Mouse (Mus musculus) embryonic facial prominence, embryonic 12.5 days (tissue): Measurements from ENCODE around the gene Dlg4. TPM values are rescaled to one million over a fixed set of nuclear protein-coding genes. Genes with fewer than 3 reads are reported as not detected.
A peak's percentile ranks its signal among the peaks of the same experiment; 100 is the strongest.

Source experiments
- ATAC-seq: fragments of 200-750 bp; cut with Nextera tagmentation; 2 replicates; pipeline ENCODE4 v1.8.0; 2017; ENCODE audit not compliant: insufficient number of reproducible peaks, insufficient read depth, low FRiP score, low TSS enrichment
- H3K27ac ChIP-seq: fragments of 300-500 bp; sonication (generic); 2 replicates; pipeline ENCODE4 v1.5.1; 2016; ENCODE audit warnings: mild to moderate bottlenecking
- H3K27me3 ChIP-seq: fragments of 300-500 bp; sonication (generic); 2 replicates; pipeline ENCODE4 v1.6.1; 2016; ENCODE audit warnings: mild to moderate bottlenecking, moderate library complexity
- H3K36me3 ChIP-seq: fragments of 300-500 bp; sonication (generic); 2 replicates; pipeline ENCODE4 v1.6.1; 2016; ENCODE audit warnings: mild to moderate bottlenecking
- H3K4me1 ChIP-seq: fragments of 300-500 bp; sonication (generic); 2 replicates; pipeline ENCODE4 v1.6.1; 2016
- H3K4me2 ChIP-seq: fragments of 300-500 bp; sonication (generic); replicated peaks from 2 replicates; pipeline ENCODE4 v1.6.1; 2016; ENCODE audit warnings: mild to moderate bottlenecking, moderate library complexity
- H3K4me3 ChIP-seq: fragments of 300-500 bp; sonication (generic); 2 replicates; pipeline ENCODE4 v1.5.1; 2016; ENCODE audit warnings: mild to moderate bottlenecking
- H3K9ac ChIP-seq: fragments of 300-500 bp; sonication (generic); 2 replicates; pipeline ENCODE4 v1.6.1; 2016; ENCODE audit warnings: mild to moderate bottlenecking, moderate library complexity
- H3K9me3 ChIP-seq: fragments of 300-500 bp; sonication (generic); 2 replicates; pipeline ENCODE4 v1.6.1; 2016; ENCODE audit warnings: mild to moderate bottlenecking, moderate library complexity
- WGBS: fragments of 180-500 bp; shearing (Covaris S2); methylation state at CpG from one replicate; pipeline ENCODE4 v1.1.7; 2016; 5-methylcytosine and 5-hydroxymethylcytosine counted together
- polyA plus RNA-seq: library from polyadenylated mRNA; unstranded; fragments of >200 nt; fragmentation: Nextera tagmentation; extraction: Ambion mirVana; gene quantifications from 2 replicates; pipeline ENCODE4 v1.2.1, GENCODE M21; 2016

The Dlg4 gene
- polyA plus RNA-seq, 1 experiment from 2014 or later = 12.6 TPM

DNA sequence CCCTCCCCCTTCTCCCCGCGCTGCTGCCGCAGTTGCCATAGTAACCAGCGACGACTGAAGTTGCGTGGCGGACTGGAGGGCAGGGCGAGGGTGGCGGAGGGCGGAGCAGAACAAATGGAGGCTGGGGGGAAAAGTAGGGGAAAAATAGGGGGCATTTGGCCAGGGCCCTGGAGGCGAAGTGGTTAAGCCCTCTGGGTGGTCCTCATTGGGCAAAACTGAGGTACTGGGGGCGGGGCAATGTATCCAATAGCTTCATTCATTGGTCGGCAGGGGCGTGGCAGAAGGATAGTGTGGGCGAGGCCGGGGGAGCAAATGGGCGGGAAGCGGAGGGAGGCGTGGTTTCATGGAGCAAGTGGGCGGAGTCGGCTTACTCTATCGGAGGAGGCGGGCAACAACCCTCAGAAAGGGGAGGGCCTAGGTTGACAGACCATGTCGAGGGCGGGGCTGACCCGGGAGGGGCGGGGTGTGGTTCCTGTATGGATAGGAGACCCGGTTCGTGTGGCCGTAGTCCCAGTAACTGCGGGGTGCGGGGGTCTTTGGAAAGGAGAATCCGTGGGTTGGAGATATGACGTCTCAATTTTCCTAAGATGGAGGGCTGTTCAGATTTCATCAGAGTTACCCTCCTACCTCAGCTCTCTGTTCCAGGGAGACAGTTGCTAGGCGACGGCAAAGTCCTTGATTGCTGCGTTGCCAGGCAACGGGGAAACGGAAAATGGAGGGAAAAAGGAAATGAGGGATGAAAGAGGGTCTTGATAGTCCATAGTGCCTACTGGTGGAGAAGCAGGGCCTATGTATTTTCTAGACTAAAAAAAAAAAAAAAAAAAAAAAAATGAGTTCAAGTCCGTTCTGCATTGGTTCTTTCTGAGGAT, 4.8 kb downstream of the Dlg4 start:
- no peaks in the 10 kb centered on the region for H3K36me3 ChIP-seq
- peak overlapping the region; percentile 88 for H3K4me2 ChIP-seq
- no peaks in the 10 kb centered on the region for H3K27me3 ChIP-seq
- peak overlapping the region; percentile 28; the same call in 1 of the 2 replicates for H3K9ac ChIP-seq
- no peaks in the 10 kb centered on the region for H3K9me3 ChIP-seq
- H3K27ac ChIP-seq = peak overlapping the region; percentile 95
- H3K4me1 ChIP-seq = peaks cover 65% of the 10 kb centered on the region
- peak overlapping the region; percentile 81 for H3K4me3 ChIP-seq
- 2% methylated on average over 40 of the region's 40 CpGs for WGBS
- peak; percentile 12; the same call in 1 of the 2 replicates for ATAC-seq

DNA sequence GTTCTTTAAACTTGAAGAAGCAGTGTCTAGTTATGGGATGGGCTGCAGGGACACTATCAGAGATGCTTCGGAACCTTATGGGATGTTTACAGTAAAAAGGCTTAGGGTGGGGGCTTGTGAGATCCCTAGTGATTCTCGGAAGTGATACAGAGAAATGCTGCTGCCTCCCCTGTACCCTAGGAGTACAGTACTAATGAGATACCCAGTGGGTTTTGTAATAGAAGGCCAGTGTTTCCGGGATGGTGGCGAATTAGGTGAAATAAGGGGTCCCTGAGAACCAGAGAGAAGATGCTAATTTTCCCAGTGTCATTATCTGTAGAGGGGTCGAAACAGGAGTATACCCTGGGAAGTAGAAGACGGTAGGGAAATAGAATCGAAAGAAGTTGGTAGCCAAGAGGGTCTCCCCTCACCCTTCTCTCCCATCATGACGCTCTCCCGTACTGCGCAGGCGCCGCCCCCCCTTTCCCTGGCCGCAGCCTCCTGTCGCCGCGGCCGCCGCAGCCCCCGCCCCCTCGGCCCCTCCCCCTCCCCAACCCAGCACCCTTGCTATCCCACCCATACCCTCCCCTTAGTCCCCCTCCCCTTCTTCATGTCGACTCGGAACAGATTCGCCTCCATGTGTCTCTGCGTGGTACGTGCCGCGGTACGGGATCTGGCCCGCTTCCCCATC, 6.9 kb downstream of the Dlg4 start:
- ATAC-seq = no peak
- no peaks in the 10 kb centered on the region for H3K9me3 ChIP-seq

DNA sequence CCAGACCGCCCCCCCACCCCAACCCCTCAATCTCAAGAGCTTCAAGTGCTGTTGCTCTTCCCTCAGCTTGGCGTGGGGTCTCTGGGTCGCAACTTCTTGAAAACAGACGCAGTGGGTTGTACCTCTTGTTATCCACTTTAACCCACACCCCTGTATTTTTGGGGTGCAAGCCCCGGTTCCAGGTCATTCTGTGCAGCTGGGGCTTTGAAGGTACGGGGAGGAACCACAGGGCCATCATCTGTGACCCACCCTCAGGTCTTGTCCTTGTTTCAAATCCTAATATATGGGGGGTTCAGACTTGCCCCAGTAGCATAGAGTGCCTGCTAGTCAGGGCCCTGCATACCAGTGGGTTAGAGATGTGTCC, 7.4 kb downstream of the Dlg4 start:
- Histone ChIP-seq H3K4me3 (peak overlapping the region; percentile 38), H3K27me3 (no peaks in the 10 kb centered on the region), H3K4me2 (peak overlapping the region; percentile 61), H3K9me3 (no peaks in the 10 kb centered on the region), H3K4me1 (peaks cover 73% of the 10 kb centered on the region), H3K27ac (peak overlapping the region; percentile 18), H3K9ac (peak overlapping the region; percentile 46; the same call in 1 of the 2 replicates), H3K36me3 (no peaks in the 10 kb centered on the region)
- WGBS = 18% methylated on average over 6 of the region's 6 CpGs
- ATAC-seq = no peak

More for the DNA sequence above, 6.9 kb downstream of the Dlg4 start:
- H3K4me3 ChIP-seq = peak overlapping the region; percentile 38
- WGBS = 4% methylated on average over 25 of the region's 29 CpGs
- H3K27ac ChIP-seq = peak overlapping the region; percentile 18; the same call in 1 of the 2 replicates
- peak overlapping the region; percentile 61 for H3K4me2 ChIP-seq
- peak overlapping the region; percentile 46 for H3K9ac ChIP-seq
- H3K36me3 ChIP-seq = no peaks in the 10 kb centered on the region
- peaks cover 70% of the 10 kb centered on the region for H3K4me1 ChIP-seq
- no peaks in the 10 kb centered on the region for H3K27me3 ChIP-seq

DNA sequence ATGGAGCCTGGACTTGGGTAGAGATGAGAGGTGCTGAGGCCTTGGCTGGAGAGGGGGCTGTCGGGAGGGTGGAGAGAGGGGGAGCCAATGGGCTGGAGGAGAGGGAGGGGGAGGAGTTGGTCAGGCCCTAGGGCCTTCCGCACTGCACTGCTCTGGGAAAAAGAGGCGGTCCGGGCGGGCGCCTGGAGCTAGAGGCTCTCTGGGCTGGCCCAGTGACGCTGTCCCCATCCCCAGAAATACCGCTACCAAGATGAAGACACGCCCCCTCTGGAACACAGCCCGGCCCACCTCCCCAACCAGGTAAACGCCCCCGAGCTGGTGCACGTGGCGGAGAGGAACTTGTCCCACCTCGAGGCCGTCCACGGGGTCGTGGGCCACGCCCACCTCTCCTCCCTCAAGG, 9.9 kb downstream of the Dlg4 start:
- H3K9ac ChIP-seq = peak overlapping the region; percentile 43
- peak; percentile 49 for ATAC-seq
- WGBS = 2% methylated on average over 19 of the region's 19 CpGs
- no peaks in the 10 kb centered on the region for H3K27me3 ChIP-seq
- H3K4me2 ChIP-seq = peak overlapping the region; percentile 45
- peak overlapping the region; percentile 91 for H3K27ac ChIP-seq
- H3K9me3 ChIP-seq = no peaks in the 10 kb centered on the region
- peak overlapping the region; percentile 16 for H3K4me3 ChIP-seq
- H3K36me3 ChIP-seq = peaks cover 13% of the 10 kb centered on the region
- peaks cover 70% of the 10 kb centered on the region for H3K4me1 ChIP-seq

DNA sequence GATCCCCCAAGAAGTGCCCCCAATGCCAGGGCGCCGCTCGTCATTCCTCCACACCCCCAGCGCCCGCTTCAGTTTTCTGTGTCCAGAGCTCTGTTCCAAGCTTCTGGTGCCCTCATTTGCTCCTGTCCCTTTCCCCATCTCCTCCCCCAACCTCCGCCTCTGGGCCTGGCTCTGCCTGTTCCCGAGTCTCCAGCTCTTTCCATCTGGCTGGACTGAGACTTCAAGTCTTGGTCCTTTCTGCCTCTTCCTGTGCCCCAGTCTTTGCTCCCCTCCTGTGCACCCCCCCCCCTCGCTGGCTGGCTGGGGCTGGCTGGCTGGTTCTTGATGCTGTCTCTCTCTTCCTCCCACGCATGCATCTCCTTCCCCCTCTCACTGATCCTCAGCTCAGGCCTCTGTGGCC, 10.7 kb downstream of the Dlg4 start:
- Histone ChIP-seq H3K27ac (peak overlapping the region; percentile 91), H3K4me2 (peak overlapping the region; percentile 45), H3K9me3 (no peaks in the 10 kb centered on the region), H3K9ac (peak overlapping the region; percentile 27; the same call in 1 of the 2 replicates), H3K4me3 (peak overlapping the region; percentile 16; the same call in 1 of the 2 replicates), H3K4me1 (peaks cover 70% of the 10 kb centered on the region), H3K36me3 (peaks cover 20% of the 10 kb centered on the region), H3K27me3 (no peaks in the 10 kb centered on the region)
- 33% methylated on average over 9 of the region's 9 CpGs for WGBS
- ATAC-seq = no peak

DNA sequence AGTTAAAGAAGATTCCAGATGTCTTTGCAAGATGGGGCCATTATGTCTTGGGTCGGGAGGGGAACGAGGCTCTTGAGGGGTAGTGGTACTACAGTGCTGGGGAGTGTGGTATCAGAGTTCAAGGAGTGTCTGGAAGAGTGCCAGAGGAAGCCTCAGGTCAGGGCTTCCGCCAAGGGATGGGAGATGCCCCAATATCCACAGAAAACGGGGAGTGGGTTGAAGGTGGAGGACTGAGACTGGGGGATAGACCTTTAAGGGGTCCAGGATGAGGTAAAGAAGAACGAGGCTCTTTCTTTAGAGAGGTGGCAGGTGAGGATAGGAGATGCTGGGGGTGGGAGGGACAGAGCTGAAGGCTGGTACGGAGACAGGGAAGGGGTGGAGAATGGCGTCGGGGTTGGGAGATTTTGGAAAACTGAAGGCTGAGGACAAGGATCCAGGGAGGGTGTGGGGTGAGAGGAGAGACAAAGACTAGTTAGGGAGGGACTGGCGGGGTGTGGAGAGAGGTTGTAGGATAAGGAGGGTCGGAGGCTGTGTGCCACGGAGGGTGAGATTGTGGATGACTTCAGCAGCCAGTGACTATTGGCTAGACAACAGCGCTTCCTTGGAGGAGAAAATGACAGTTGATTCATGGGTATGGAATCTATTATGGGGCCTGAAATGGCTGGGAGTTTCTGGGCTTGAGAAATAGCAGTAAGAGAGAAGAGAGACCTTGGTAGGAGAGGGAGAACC, 11.8 kb downstream of the Dlg4 start:
- peak overlapping the region; percentile 30 for H3K4me3 ChIP-seq
- H3K36me3 ChIP-seq = peaks cover 31% of the 10 kb centered on the region
- 25% methylated on average over 12 of the region's 12 CpGs for WGBS
- no peaks in the 10 kb centered on the region for H3K9me3 ChIP-seq
- H3K27me3 ChIP-seq = no peaks in the 10 kb centered on the region
- H3K4me1 ChIP-seq = peaks cover 61% of the 10 kb centered on the region
- peak overlapping the region; percentile 50 for H3K4me2 ChIP-seq
- peak overlapping the region; percentile 31 for H3K9ac ChIP-seq
- no peak for ATAC-seq
- peak overlapping the region; percentile 91 for H3K27ac ChIP-seq

DNA sequence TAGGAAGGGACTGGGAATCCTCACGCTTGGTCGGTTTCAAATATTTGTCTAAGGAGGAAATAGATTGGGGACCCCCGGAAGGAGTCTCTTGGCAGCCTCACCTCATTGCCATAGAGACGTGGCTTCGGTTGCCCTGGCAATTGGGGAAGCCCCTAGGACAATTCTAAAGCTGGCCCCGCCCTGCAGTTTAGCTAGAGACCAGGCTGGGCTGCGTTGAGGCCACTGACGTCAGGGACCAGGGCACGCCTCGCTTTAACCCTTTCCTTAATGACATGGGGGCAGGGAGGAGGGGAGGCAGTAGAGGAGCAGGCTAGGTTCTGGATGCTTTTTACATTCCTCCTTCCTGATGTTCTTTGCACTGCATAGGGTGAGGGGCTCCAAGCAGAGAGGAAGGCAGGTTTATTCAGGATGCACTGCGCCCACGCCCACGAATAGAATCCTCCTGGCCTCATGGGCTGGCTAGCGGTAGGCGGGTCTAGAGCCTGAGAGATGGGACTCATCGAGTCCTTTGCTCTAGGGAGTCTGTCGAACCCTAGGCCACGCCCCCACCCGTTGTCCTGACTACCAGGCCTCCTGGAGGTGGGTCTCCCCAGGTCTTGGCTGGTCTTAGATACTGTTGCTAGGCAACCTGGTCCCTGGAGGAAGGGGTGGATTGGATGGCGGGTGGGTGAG, 12.5 kb downstream of the Dlg4 start:
- peaks cover 54% of the 10 kb centered on the region for H3K4me1 ChIP-seq
- no peaks in the 10 kb centered on the region for H3K27me3 ChIP-seq
- peak overlapping the region; percentile 50 for H3K4me2 ChIP-seq
- H3K36me3 ChIP-seq = peaks cover 36% of the 10 kb centered on the region
- ATAC-seq = peak; percentile 86
- WGBS = under 1% methylated on average over 20 of the region's 20 CpGs
- H3K9me3 ChIP-seq = no peaks in the 10 kb centered on the region
- peak overlapping the region; percentile 30 for H3K4me3 ChIP-seq
- peak overlapping the region; percentile 91 for H3K27ac ChIP-seq
- H3K9ac ChIP-seq = peak overlapping the region; percentile 31; the same call in 1 of the 2 replicates

DNA sequence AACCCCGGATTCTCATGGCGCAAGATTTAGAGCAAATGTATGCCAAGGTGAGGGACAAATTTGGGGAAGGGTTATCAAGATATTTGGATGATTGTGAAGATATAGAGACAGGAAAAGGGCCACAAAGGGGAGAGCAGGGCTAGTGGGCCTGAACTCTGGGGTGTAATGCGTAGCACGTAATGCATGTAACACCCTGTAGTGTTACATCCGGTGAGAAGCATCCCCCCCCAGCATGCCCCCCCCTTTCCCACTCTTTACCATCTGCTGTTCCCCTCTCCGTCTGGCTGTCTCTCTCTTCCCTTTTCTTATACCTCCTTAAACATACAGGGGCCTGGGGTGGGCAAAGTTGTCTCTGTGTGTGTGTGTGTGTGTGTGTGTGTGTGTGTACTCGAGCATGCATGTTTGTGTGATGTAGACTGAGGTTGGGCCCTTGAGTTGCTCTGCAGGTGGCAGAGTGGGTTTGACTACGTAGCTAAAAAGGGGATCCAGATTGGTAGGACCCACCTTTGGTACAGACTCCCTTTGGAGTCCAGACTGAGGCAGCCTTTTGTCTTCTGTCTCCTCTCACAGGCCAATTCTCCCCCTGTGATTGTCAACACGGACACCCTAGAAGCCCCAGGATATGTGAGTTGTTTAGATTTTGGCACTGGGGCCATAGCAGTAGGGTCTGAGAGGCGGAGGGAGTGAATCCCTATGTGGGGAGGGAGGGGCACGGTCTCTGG, 13.2 kb downstream of the Dlg4 start:
- peaks cover 40% of the 10 kb centered on the region for H3K36me3 ChIP-seq
- H3K4me3 ChIP-seq = peak overlapping the region; percentile 30
- H3K27me3 ChIP-seq = no peaks in the 10 kb centered on the region
- peak overlapping the region; percentile 91 for H3K27ac ChIP-seq
- 39% methylated on average over 11 of the region's 11 CpGs for WGBS
- ATAC-seq = no peak
- no peaks in the 10 kb centered on the region for H3K9me3 ChIP-seq
- H3K4me2 ChIP-seq = peak overlapping the region; percentile 50
- peak overlapping the region; percentile 25; the same call in 1 of the 2 replicates for H3K9ac ChIP-seq
- H3K4me1 ChIP-seq = peaks cover 51% of the 10 kb centered on the region

DNA sequence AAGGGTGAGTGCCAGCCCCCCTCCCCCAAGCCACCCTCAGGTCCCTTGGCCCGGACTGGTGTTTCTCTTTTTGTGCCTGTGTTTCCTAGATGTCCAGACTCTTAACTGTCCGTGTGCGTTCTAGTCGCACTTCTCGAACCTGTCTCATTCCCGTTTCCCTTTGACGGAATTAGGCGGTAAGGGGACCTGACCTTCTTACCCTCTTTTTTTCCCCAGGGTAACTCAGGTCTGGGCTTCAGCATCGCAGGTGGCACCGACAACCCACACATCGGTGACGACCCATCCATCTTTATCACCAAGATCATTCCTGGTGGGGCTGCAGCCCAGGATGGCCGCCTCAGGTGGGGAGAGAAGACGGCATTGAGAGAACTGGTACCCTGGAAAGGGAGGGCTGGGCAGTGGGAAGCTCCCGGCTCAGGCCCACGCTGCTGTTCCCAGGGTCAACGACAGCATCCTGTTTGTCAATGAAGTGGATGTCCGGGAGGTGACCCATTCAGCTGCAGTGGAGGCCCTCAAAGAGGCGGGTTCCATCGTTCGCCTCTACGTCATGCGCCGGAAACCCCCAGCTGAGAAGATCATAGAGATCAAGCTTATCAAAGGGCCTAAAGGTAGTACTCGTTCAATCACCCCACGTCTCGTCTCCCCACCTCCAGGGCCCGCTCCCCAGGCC, 14.0 kb downstream of the Dlg4 start:
- Histone ChIP-seq H3K4me1 (peaks cover 46% of the 10 kb centered on the region), H3K27ac (no peak overlapping the region), H3K36me3 (peaks cover 40% of the 10 kb centered on the region), H3K4me3 (no peak overlapping the region), H3K9ac (no peak overlapping the region), H3K4me2 (no peak overlapping the region), H3K27me3 (no peaks in the 10 kb centered on the region), H3K9me3 (no peaks in the 10 kb centered on the region)
- ATAC-seq = no peak
- 95% methylated on average over 28 of the region's 28 CpGs for WGBS

DNA sequence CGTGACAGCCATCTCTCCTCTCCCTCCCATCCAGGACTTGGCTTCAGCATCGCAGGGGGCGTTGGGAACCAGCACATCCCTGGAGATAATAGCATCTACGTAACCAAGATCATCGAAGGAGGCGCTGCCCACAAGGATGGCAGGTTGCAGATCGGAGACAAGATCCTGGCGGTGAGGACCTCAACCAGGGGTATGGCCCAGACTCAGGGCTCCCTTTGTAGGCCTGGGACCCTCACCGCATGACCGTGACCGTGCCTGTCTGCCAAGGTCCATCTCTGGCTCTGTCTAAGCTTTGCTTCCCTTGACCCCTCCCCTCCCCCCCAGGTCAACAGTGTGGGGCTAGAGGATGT, 14.6 kb downstream of the Dlg4 start:
- 95% methylated on average over 11 of the region's 11 CpGs for WGBS
- no peak for ATAC-seq
- Histone ChIP-seq H3K9me3 (no peaks in the 10 kb centered on the region), H3K4me1 (peaks cover 41% of the 10 kb centered on the region), H3K9ac (no peak overlapping the region), H3K27me3 (no peaks in the 10 kb centered on the region), H3K4me2 (no peak overlapping the region), H3K4me3 (no peak overlapping the region), H3K36me3 (peaks cover 40% of the 10 kb centered on the region), H3K27ac (no peak overlapping the region)
